Mouse (Mus musculus): Measurements from ENCODE around the gene G6pc3. TPM values are rescaled to one million over a fixed set of nuclear protein-coding genes. Genes with fewer than 3 reads are reported as not detected.

G6pc3 gene
- polyA plus RNA-seq, 1 experiment from 2014 or later: 26.2 TPM

- WGBS: 55% methylated on average over 5 of the region's 5 CpGs
- peaks cover 16% of the 10 kb centered on the region for H3K4me1 ChIP-seq (replicated peaks; ENCODE audit: control insufficient read depth, insufficient read depth, low read length)
These were observed 52.5 kb downstream of the G6pc3 start for GRCm38 (mm10) chr11:102241874-102242273.

More at GRCm38 (mm10) chr11:102241874-102242273, 52.5 kb downstream of the G6pc3 start:
- H3K36me3 ChIP-seq (ENCODE audit: control insufficient read depth, insufficient read depth): no peaks in the 10 kb centered on the region
- no peaks in the 10 kb centered on the region for H3K27me3 ChIP-seq (replicated peaks; ENCODE audit: control insufficient read depth, insufficient read depth, low read length)
- 0 out of 2 replicates have a peak, but pooled peaks cover 4% of the 10 kb centered on the region for H3K9me3 ChIP-seq (ENCODE audit: control insufficient read depth, low read length)
- H3K9ac ChIP-seq (replicated peaks; ENCODE audit: low read depth, low read length): no peak overlapping the region
- H3K4me2 ChIP-seq (ENCODE audit: low read length): no peak overlapping the region
- no peak for ATAC-seq
- no peak overlapping the region for H3K27ac ChIP-seq (ENCODE audit: low read length)
- H3K4me3 ChIP-seq (replicated peaks; ENCODE audit: low read length): no peak overlapping the region

Small RNAs within 50 kb of the gene (microRNA-seq; reads per million reads assigned to microRNA genes)
- 4.4 reads per million, percentile 19 among the genes with 10 or more reads in this experiment for gene Mir8101

Other genes starting within 250 kb of the G6pc3 start
- 0.11 TPM in 1 of 2 replicates, not detected in the other for gene Sost, start 222.6 kb upstream of the G6pc3 start, polyA plus RNA-seq (2015; fragmentation: Nextera tagmentation; extraction: Ambion mirVana)
- gene Cfap97d1, start 205.3 kb upstream of the G6pc3 start, polyA plus RNA-seq (2015; fragmentation: Nextera tagmentation; extraction: Ambion mirVana): not detected in 2 replicates
- 12.7 and 14.5 TPM in 2 replicates for gene Dusp3, start 202.6 kb upstream of the G6pc3 start, polyA plus RNA-seq (2015; fragmentation: Nextera tagmentation; extraction: Ambion mirVana)
- gene Mpp3, start 161.2 kb upstream of the G6pc3 start, polyA plus RNA-seq (2015; fragmentation: Nextera tagmentation; extraction: Ambion mirVana): 49.3 and 55.2 TPM in 2 replicates
- gene Cd300lg, start 148.1 kb upstream of the G6pc3 start, polyA plus RNA-seq (2015; fragmentation: Nextera tagmentation; extraction: Ambion mirVana): 0.26 and 0.46 TPM in 2 replicates
- 21.0 and 24.1 TPM in 2 replicates for gene Mpp2, start 101.1 kb upstream of the G6pc3 start, polyA plus RNA-seq (2015; fragmentation: Nextera tagmentation; extraction: Ambion mirVana)
- gene Ppy, start 88.3 kb upstream of the G6pc3 start, polyA plus RNA-seq (2015; fragmentation: Nextera tagmentation; extraction: Ambion mirVana): not detected in 2 replicates
- not detected in 2 replicates for gene Pyy, start 81.8 kb upstream of the G6pc3 start, polyA plus RNA-seq (2015; fragmentation: Nextera tagmentation; extraction: Ambion mirVana)
- not detected in 2 replicates for gene Nags, start 44.1 kb upstream of the G6pc3 start, polyA plus RNA-seq (2015; fragmentation: Nextera tagmentation; extraction: Ambion mirVana)
- gene Tmem101, start 33.2 kb upstream of the G6pc3 start, polyA plus RNA-seq (2015; fragmentation: Nextera tagmentation; extraction: Ambion mirVana): 43.9 and 44.7 TPM in 2 replicates
- gene Lsm12, start 4.3 kb upstream of the G6pc3 start, polyA plus RNA-seq (2015; fragmentation: Nextera tagmentation; extraction: Ambion mirVana): 103 and 123 TPM in 2 replicates
- 124 and 136 TPM in 2 replicates for gene Hdac5, start 40.5 kb downstream of the G6pc3 start, polyA plus RNA-seq (2015; fragmentation: Nextera tagmentation; extraction: Ambion mirVana)
- gene BC030867, start 59.3 kb downstream of the G6pc3 start, polyA plus RNA-seq (2015; fragmentation: Nextera tagmentation; extraction: Ambion mirVana): 5.4 and 5.5 TPM in 2 replicates
- gene Asb16, start 79.1 kb downstream of the G6pc3 start, polyA plus RNA-seq (2015; fragmentation: Nextera tagmentation; extraction: Ambion mirVana): not detected in 2 replicates
- 75.8 and 78.7 TPM in 2 replicates for gene Tmub2, start 95.3 kb downstream of the G6pc3 start, polyA plus RNA-seq (2015; fragmentation: Nextera tagmentation; extraction: Ambion mirVana)
- gene Atxn7l3, start 107.0 kb downstream of the G6pc3 start, polyA plus RNA-seq (2015; fragmentation: Nextera tagmentation; extraction: Ambion mirVana): 28.5 and 29.5 TPM in 2 replicates
- gene Ubtf, start 130.1 kb downstream of the G6pc3 start, polyA plus RNA-seq (2015; fragmentation: Nextera tagmentation; extraction: Ambion mirVana): 99.1 and 116 TPM in 2 replicates
- gene Slc4a1, start 176.6 kb downstream of the G6pc3 start, polyA plus RNA-seq (2015; fragmentation: Nextera tagmentation; extraction: Ambion mirVana): 2.0 and 2.9 TPM in 2 replicates
- 129 and 156 TPM in 2 replicates for gene Rundc3a, start 203.8 kb downstream of the G6pc3 start, polyA plus RNA-seq (2015; fragmentation: Nextera tagmentation; extraction: Ambion mirVana)
- gene Slc25a39, start 218.3 kb downstream of the G6pc3 start, polyA plus RNA-seq (2015; fragmentation: Nextera tagmentation; extraction: Ambion mirVana): 134 and 143 TPM in 2 replicates
- 68.0 and 72.8 TPM in 2 replicates for gene Grn, start 240.7 kb downstream of the G6pc3 start, polyA plus RNA-seq (2015; fragmentation: Nextera tagmentation; extraction: Ambion mirVana)

Measured in forebrain, embryonic 16.5 days (tissue).